Mouse (Mus musculus) liver, embryonic 14.5 days (tissue): Measurements from ENCODE around the gene Fosb. TPM values are rescaled to one million over a fixed set of nuclear protein-coding genes. Genes with fewer than 3 reads are reported as not detected.
A peak's percentile ranks its signal among the peaks of the same experiment; 100 is the strongest.

ENCODE experiments used
- ATAC-seq: fragments of 200-750 bp; cut with Nextera tagmentation; 2 replicates; pipeline ENCODE4 v1.8.0; 2017; ENCODE audit warnings: moderate number of reproducible peaks, mild to moderate bottlenecking, moderate library complexity; ENCODE audit not compliant: insufficient read depth
- DNase-seq, 3 experiments: peaks; one replicate each; pipeline ENCODE4 v3.0.0-alpha.2; 2012 to 2013; ENCODE audit warnings: low read depth in 3 of 3, low spot score in 3 of 3
- H3K27ac ChIP-seq: fragments of 300-500 bp; sonication (generic); 2 replicates; pipeline ENCODE4 v1.5.1; 2014; ENCODE audit warnings: moderate library complexity, mild to moderate bottlenecking, control low read depth, inconsistent platforms
- H3K27me3 ChIP-seq: fragments of 300-500 bp; sonication (generic); 2 replicates; pipeline ENCODE4 v1.6.1; 2014; ENCODE audit warnings: mild to moderate bottlenecking, low read length, moderate library complexity; ENCODE audit not compliant: control insufficient read depth, insufficient read depth
- H3K36me3 ChIP-seq: fragments of 300-500 bp; sonication (generic); replicated peaks from 2 replicates; pipeline ENCODE4 v1.6.1; 2014; ENCODE audit warnings: low read depth; ENCODE audit not compliant: control insufficient read depth, insufficient read depth
- H3K4me1 ChIP-seq, 2 experiments: fragments of 200-500 bp in 1 of 2; fragments of 300-500 bp in 1 of 2; sonication (generic) in 1 of 2; replicated peaks; 2 replicates each; pipeline ENCODE4 v1.6.1; 2012 to 2014; ENCODE audit warnings: antibody characterized with exemption in 1 of 2, inconsistent platforms in 1 of 2, low read length in 1 of 2; ENCODE audit not compliant: control insufficient read depth in 2 of 2, insufficient read depth in 2 of 2
- H3K4me2 ChIP-seq: fragments of 300-500 bp; sonication (generic); 2 replicates; pipeline ENCODE4 v1.6.1; 2014; ENCODE audit warnings: low read depth, mild to moderate bottlenecking, control low read depth, moderate library complexity
- H3K4me3 ChIP-seq, 2 experiments: fragments of 200-500 bp in 1 of 2; fragments of 300-500 bp in 1 of 2; sonication (generic) in 1 of 2; 2 replicates each; pipeline ENCODE4 v1.5.1; 2012 to 2014; ENCODE audit warnings: low read depth in 2 of 2, low read length in 2 of 2, mild to moderate bottlenecking in 2 of 2, control low read depth in 1 of 2, inconsistent platforms in 1 of 2, moderate library complexity in 1 of 2; ENCODE audit not compliant: insufficient read depth in 1 of 2
- H3K9ac ChIP-seq: fragments of 300-500 bp; sonication (generic); replicated peaks from 2 replicates; pipeline ENCODE4 v1.6.1; 2014; ENCODE audit warnings: mild to moderate bottlenecking, control low read depth, moderate library complexity
- H3K9me3 ChIP-seq: fragments of 300-500 bp; sonication (generic); 2 replicates; pipeline ENCODE4 v1.6.1; 2016; ENCODE audit warnings: low read length, mixed read lengths; ENCODE audit not compliant: control insufficient read depth
- CTCF ChIP-seq: IDR thresholded peaks from 2 replicates; pipeline ENCODE4 v1.5.1; 2016; ENCODE audit warnings: antibody characterized with exemption, low read depth, control low read depth
- EP300 ChIP-seq: IDR thresholded peaks from 2 replicates; pipeline ENCODE4 v1.6.1; 2016; ENCODE audit warnings: antibody characterized with exemption, low read depth
- WGBS: fragments of 180-500 bp; shearing (Covaris S2); extraction: QIAGEN DNeasy Blood & Tissue Kit; methylation state at CpG from one replicate; pipeline ENCODE4 v1.1.7; 2014; ENCODE audit not compliant: insufficient replicate concordance; 5-methylcytosine and 5-hydroxymethylcytosine counted together
- polyA plus RNA-seq, 2 experiments: library from polyadenylated mRNA; depleted of rRNA in 1 of 2; stranded (reverse) in 1 of 2; unstranded in 1 of 2; fragments of >200 nt; fragmentation: Nextera tagmentation in 1 of 2; extraction: Ambion mirVana in 1 of 2; gene quantifications; 2 replicates each; pipeline versions ENCODE4 v1.2.1 to v1.2.3; 2012 to 2014

Gene Fosb
- polyA plus RNA-seq, 2 experiments = 0.03 TPM; not detected in 1

DNA sequence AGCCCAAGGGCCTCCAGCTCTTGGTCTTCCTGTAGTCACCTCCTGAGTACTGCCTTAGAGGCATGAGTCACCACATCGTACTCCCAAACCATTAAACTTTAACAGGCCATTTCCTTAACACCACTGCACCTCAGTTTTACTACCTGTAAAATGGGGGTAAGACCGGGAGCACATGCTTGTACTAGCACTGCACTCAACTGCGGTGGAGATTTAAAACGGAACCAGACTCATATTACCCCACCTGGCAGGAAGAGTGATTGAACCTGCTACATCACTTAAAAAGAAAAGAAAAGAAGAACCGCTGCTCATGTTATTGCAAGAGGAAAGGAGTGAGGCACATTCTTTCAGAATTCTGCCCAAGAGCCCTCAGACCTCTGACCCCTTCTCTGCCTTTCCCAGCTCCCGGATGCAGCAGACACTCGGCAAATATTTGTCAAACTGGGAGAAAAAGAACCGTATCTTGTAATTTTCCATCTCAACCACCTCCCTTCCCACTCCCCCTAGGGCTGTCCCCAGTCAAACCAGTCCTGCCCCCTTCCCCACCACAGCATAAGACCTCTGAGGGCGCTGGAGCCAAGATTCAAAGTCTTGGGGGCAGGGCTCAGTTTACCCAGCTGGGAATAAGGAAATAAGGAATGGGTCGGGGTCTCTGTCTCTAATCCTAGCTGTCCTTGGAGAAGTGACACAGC is 40.7 kb downstream of the Fosb start:
- Histone ChIP-seq H3K36me3 (peaks cover 4% of the 10 kb centered on the region), H3K9me3 (no peaks in the 10 kb centered on the region), H3K4me1 (peaks cover 56 to 58% of the 10 kb centered on the region in 2 experiments), H3K9ac (peak overlapping the region; percentile 97), H3K4me2 (peak overlapping the region; percentile 100), H3K27ac (peak overlapping the region; percentile 94), H3K4me3 (peak overlapping the region; percentile 93 to 98), H3K27me3 (no peaks in the 10 kb centered on the region)
- ATAC-seq (no peak), DNase-seq (no peak)
- WGBS = 33% methylated on average over 10 of the region's 10 CpGs
- TF ChIP-seq EP300 = no peak
- TF ChIP-seq CTCF = no peak

DNA sequence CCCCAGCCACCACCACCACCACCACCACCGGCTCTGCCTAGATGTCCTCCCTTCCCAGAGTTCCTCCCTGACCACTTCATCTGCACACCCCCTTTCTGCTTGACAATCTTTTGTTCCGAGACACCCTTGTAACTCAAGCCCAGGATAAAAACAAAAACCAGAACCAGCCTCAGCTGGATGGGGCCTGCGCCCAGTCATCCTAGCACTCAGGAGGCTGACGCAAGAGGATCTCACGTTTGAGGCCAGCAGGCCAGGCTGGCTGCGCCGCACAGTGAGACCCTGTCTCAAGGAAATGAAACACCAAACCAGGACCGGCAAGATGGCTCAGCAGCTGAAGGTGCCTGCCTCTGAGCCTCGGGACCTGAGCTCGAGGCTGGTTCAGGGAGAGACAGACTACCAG is 42.8 kb downstream of the Fosb start:
- peaks cover 52 to 54% of the 10 kb centered on the region in 2 experiments for H3K4me1 ChIP-seq
- no peak for DNase-seq
- 0 out of 4 replicates have a peak overlapping the region, but pooled peaks of 1 of the 2 experiments have one; percentile 4 for H3K4me3 ChIP-seq
- no peak for TF ChIP-seq CTCF
- no peak for TF ChIP-seq EP300
- peak overlapping the region; percentile 62 for H3K27ac ChIP-seq
- H3K4me2 ChIP-seq = peak overlapping the region; percentile 72
- H3K36me3 ChIP-seq = peaks cover 20% of the 10 kb centered on the region
- ATAC-seq = no peak
- 44% methylated on average over 10 of the region's 10 CpGs for WGBS
- no peaks in the 10 kb centered on the region for H3K27me3 ChIP-seq
- peak overlapping the region; percentile 2 for H3K9ac ChIP-seq
- H3K9me3 ChIP-seq = no peaks in the 10 kb centered on the region

DNA sequence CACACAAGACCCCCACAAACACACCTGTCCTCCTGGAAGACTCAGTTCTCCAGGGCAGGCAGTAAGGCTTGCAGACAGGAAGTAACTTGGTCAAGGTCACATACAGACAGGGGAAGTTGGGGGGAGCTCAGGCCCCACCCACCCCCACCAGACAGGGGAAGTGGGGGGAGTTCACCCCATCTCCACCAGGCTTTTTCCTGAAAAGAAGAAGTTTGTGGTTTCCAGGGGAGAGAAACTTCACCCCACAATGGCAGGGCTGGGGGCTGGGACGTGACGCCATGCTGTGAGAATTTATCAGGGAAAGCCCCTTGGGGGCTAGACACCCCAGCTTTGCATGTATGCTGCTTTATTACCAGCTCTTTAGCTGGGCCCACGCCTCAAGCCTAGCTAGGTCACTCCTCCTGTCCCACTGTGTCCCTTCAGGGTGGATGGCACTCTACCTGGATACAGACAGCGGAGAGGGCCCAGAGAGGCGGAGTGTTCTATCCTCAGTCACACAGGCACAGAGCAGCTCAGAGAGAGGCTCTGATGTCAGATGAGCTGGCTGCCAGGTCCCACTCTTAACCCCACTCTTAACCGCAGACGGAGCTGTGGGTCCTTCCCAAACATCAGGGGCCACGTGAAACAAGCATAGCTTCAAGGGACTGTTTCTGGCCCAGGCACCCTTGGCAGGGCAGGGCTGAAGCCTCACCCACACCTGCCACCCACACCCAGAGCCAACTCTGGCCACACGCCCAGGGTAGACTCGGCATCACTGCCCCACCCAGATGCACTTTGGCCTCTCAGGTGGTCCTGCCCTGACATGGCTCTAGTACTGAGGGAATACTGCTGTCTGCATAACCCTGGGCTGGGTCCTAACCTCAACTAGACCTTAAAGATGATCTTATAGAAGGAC is 43.7 kb downstream of the Fosb start:
- WGBS = 31% methylated on average over 10 of the region's 10 CpGs
- H3K4me2 ChIP-seq = peak overlapping the region; percentile 72
- H3K9ac ChIP-seq = peak overlapping the region; percentile 52
- H3K36me3 ChIP-seq = peaks cover 27% of the 10 kb centered on the region
- ATAC-seq (no peak), DNase-seq (no peak)
- H3K9me3 ChIP-seq = no peaks in the 10 kb centered on the region
- 0 out of 4 replicates have a peak overlapping the region, but pooled peaks of 1 of the 2 experiments have one; percentile 3 for H3K4me3 ChIP-seq
- TF ChIP-seq CTCF (no peak), EP300 (no peak)
- peak overlapping the region; percentile 62 for H3K27ac ChIP-seq
- no peaks in the 10 kb centered on the region for H3K27me3 ChIP-seq
- peaks cover 52 to 54% of the 10 kb centered on the region in 2 experiments for H3K4me1 ChIP-seq

DNA sequence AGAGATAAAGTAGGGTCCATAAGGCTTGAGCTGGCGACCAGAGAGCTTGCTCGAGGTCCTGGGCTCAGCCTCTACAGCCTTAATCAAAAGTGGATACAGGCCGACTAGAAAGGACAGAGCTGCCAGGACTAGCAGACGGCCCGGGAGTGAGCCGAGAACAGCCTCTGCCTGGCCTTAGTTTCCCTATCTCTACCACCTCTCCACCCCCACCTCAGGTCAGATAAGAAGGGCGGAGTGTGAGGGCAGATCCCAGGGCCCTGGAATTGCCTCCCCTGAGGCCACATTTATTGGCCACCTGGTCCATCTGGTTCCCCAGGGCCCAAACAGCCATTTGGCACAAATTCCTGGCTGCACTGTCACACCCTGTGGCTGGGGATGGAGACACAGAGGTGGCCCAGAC is 44.7 kb downstream of the Fosb start:
- peak; percentile 82 for ATAC-seq
- H3K4me2 ChIP-seq = peak overlapping the region; percentile 72
- TF ChIP-seq EP300 (no peak), CTCF (0 out of 2 replicates have a peak, but pooled peaks have one; percentile 13)
- H3K27me3 ChIP-seq = no peaks in the 10 kb centered on the region
- no peaks in the 10 kb centered on the region for H3K9me3 ChIP-seq
- peak overlapping the region; percentile 10 to 22; a peak in 3 of 4 replicates for H3K4me3 ChIP-seq
- H3K27ac ChIP-seq = peak overlapping the region; percentile 62
- DNase-seq = peak in 1 of 3 experiments; percentile 55
- peaks cover 33% of the 10 kb centered on the region for H3K36me3 ChIP-seq
- WGBS = 7% methylated on average over 7 of the region's 7 CpGs
- H3K4me1 ChIP-seq = peaks cover 50 to 54% of the 10 kb centered on the region in 2 experiments
- peak overlapping the region; percentile 52 for H3K9ac ChIP-seq

DNA sequence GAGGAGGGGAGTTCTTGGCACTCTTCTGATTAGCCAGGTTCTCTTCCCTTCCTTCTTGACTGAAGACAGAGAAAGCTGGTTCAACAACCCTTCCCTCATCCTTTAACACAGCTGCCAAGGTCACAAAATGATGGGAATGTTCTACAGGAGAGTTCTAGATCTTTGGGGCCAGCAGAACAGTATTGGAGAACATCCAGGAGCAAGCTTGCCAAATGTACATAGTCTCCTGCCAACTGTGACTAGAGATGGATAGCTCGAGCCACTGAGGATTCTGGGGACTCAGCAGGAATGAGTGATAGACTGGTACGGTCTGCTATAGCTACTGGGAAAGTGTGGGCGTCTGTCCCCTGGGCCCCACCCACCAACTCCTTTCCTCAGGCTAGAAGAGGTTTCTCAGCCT is 51.5 kb downstream of the Fosb start:
- H3K27me3 ChIP-seq = no peaks in the 10 kb centered on the region
- WGBS = 66% methylated on average over 3 of the region's 3 CpGs
- peaks cover 13 to 16% of the 10 kb centered on the region in 2 experiments for H3K4me1 ChIP-seq
- H3K4me3 ChIP-seq = no peak overlapping the region
- ATAC-seq (no peak), DNase-seq (no peak)
- peak overlapping the region; percentile 65 for H3K4me2 ChIP-seq
- H3K9me3 ChIP-seq = no peaks in the 10 kb centered on the region
- H3K9ac ChIP-seq = no peak overlapping the region
- peaks cover 43% of the 10 kb centered on the region for H3K36me3 ChIP-seq
- TF ChIP-seq CTCF (no peak), EP300 (no peak)
- peak overlapping the region; percentile 2; the same call in 1 of the 2 replicates for H3K27ac ChIP-seq
